Mouse (Mus musculus): ENCODE results near the gene Ss18l2. TPM values are rescaled to one million over a fixed set of nuclear protein-coding genes. Genes with fewer than 3 reads are reported as not detected.

The Ss18l2 gene
- polyA plus RNA-seq, 1 experiment from 2014 or later = 117 TPM

DNA sequence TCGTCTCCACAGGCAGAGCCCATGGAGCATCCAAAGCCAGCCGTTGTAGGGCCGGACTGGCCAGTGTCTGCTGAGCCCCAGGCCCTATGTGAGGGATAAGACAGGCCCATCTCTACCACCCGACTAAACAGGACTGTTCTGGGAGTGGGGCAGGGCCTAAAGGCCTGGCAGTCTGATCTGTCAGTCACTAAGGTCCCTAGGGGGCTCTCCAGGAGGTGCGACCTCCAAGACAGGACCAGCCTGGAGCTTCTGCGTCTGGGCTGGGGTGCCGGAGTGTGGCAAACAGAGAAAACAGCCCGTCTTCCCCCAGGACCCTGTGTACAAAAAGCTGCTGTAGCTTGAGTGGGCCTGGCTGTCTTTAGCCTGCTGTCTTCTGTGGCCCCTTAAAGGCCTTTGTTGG is 51.7 kb downstream of the Ss18l2 start:
- H3K4me1 ChIP-seq = peaks cover 75% of the 10 kb centered on the region
- 0 out of 2 replicates have a peak overlapping the region, but pooled peaks have one; percentile 85 for H3K4me2 ChIP-seq
- H3K27ac ChIP-seq = peak overlapping the region; percentile 38; the same call in 1 of the 2 replicates
- no peaks in the 10 kb centered on the region for H3K27me3 ChIP-seq
- no peak overlapping the region for H3K9ac ChIP-seq
- H3K4me3 ChIP-seq = peak overlapping the region; percentile 71; the same call in 1 of the 2 replicates
- no peaks in the 10 kb centered on the region for H3K9me3 ChIP-seq
- no peak for ATAC-seq (ENCODE audit: insufficient number of reproducible peaks, low FRiP score, low TSS enrichment, low read depth)
- WGBS = 68% methylated on average over 8 of the region's 8 CpGs
- peaks cover 53% of the 10 kb centered on the region for H3K36me3 ChIP-seq

DNA sequence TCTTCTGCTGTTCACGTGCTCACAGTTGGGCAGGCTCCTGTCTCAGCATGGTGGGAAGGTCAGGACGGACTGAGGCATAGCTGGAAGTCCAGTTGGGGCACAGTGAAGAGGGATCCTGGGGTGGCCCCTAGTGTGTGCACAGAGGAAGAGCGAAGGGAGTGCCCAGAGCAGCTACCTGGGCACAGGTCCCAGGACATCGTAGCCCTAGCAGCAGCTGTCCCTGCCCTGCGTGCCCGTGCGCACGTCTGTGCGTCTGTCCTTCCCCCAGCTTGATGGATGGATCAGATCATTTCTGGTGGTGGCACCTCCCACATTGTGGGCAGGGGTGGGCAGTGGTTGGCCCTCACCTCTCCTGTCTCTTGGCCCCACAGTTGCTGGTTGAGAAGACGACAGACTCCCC is 52.1 kb downstream of the Ss18l2 start:
- 84% methylated on average over 10 of the region's 10 CpGs for WGBS

GRCm38 (mm10) chr9:121762761-121763160 is 52.6 kb downstream of the Ss18l2 start:
- H3K9ac ChIP-seq = no peak overlapping the region
- peaks cover 69% of the 10 kb centered on the region for H3K4me1 ChIP-seq
- H3K9me3 ChIP-seq = no peaks in the 10 kb centered on the region
- H3K27me3 ChIP-seq = no peaks in the 10 kb centered on the region
- H3K27ac ChIP-seq = no peak overlapping the region
- WGBS = 89% methylated on average over 25 of the region's 25 CpGs
- H3K4me3 ChIP-seq = no peak overlapping the region
- no peak for ATAC-seq (ENCODE audit: insufficient number of reproducible peaks, low FRiP score, low TSS enrichment, low read depth)
- peaks cover 61% of the 10 kb centered on the region for H3K36me3 ChIP-seq
- no peak overlapping the region for H3K4me2 ChIP-seq

More for the DNA sequence above, 52.1 kb downstream of the Ss18l2 start:
- Histone ChIP-seq H3K4me1 (peaks cover 71% of the 10 kb centered on the region), H3K27ac (no peak overlapping the region; the same call in 1 of the 2 replicates), H3K9ac (no peak overlapping the region), H3K36me3 (peaks cover 56% of the 10 kb centered on the region), H3K9me3 (no peaks in the 10 kb centered on the region), H3K27me3 (no peaks in the 10 kb centered on the region), H3K4me2 (no peak overlapping the region), H3K4me3 (no peak overlapping the region)
- no peak for ATAC-seq (ENCODE audit: insufficient number of reproducible peaks, low FRiP score, low TSS enrichment, low read depth)

Other genes starting within 250 kb of the Ss18l2 start
- gene Cck, start 214.6 kb upstream of the Ss18l2 start, polyA plus RNA-seq (2015; fragmentation: Nextera tagmentation; extraction: Ambion mirVana) = 4.8 and 5.9 TPM in 2 replicates
- gene Lyzl4, start 68.2 kb upstream of the Ss18l2 start, polyA plus RNA-seq (2015; fragmentation: Nextera tagmentation; extraction: Ambion mirVana) = 0.24 and 0.48 TPM in 2 replicates
- 0.47 and 0.60 TPM in 2 replicates for gene Vipr1, start 67.6 kb upstream of the Ss18l2 start, polyA plus RNA-seq (2015; fragmentation: Nextera tagmentation; extraction: Ambion mirVana)
- gene Sec22c, start 4.8 kb upstream of the Ss18l2 start, polyA plus RNA-seq (2015; fragmentation: Nextera tagmentation; extraction: Ambion mirVana) = 11.7 and 12.2 TPM in 2 replicates
- 68.1 and 76.9 TPM in 2 replicates for gene Nktr, start 8.8 kb downstream of the Ss18l2 start, polyA plus RNA-seq (2015; fragmentation: Nextera tagmentation; extraction: Ambion mirVana)
- 16.2 and 29.6 TPM in 2 replicates for gene Zfp651, start 49.0 kb downstream of the Ss18l2 start, polyA plus RNA-seq (2015; fragmentation: Nextera tagmentation; extraction: Ambion mirVana)
- gene Klhl40, start 67.3 kb downstream of the Ss18l2 start, polyA plus RNA-seq (2015; fragmentation: Nextera tagmentation; extraction: Ambion mirVana) = 14.0 and 35.3 TPM in 2 replicates
- 1.4 and 5.5 TPM in 2 replicates for gene Hhatl, start 82.2 kb downstream of the Ss18l2 start, polyA plus RNA-seq (2015; fragmentation: Nextera tagmentation; extraction: Ambion mirVana)
- gene Ccdc13, start 129.1 kb downstream of the Ss18l2 start, polyA plus RNA-seq (2015; fragmentation: Nextera tagmentation; extraction: Ambion mirVana) = 0.35 and 0.46 TPM in 2 replicates
- 333 and 347 TPM in 2 replicates for gene Higd1a, start 148.0 kb downstream of the Ss18l2 start, polyA plus RNA-seq (2015; fragmentation: Nextera tagmentation; extraction: Ambion mirVana)
- 0.51 and 0.92 TPM in 2 replicates for gene Ackr2, start 188.0 kb downstream of the Ss18l2 start, polyA plus RNA-seq (2015; fragmentation: Nextera tagmentation; extraction: Ambion mirVana)
- gene Cyp8b1, start 206.0 kb downstream of the Ss18l2 start, polyA plus RNA-seq (2015; fragmentation: Nextera tagmentation; extraction: Ambion mirVana) = not detected in 2 replicates
- 7.6 and 10.0 TPM in 2 replicates for gene Fam198a, start 240.7 kb downstream of the Ss18l2 start, polyA plus RNA-seq (2015; fragmentation: Nextera tagmentation; extraction: Ambion mirVana)

All from limb, embryonic 15.5 days (tissue).